ENCODE assay signal across 15 mouse cellular contexts in genomic region chr14:12296391-12296790, GRCm38 (mm10). TPM values are rescaled to one million over a fixed set of nuclear protein-coding genes. Genes with fewer than 3 reads are reported as not detected.
DNase-seq lines count a peak whose midpoint lies in the region; ATAC-seq lines count a peak whose summit lies in the region.
"Had no signal": no experiment of that assay in that cellular context is flagged by ENCODE, and none has a peak within 500 bp of the region (broad histone marks: within the 10 kb centered on the region; RNA-seq: fewer than 3 reads in every experiment).

No protein-coding gene starts in this region.

- DNase-seq in cerebellum, adult 11-12 months = peak; percentile 19
- DNase-seq in cerebellum, postnatal 4 days (ENCODE audit: low spot score in 2 of 2) = no peak
- DNase-seq in layer of hippocampus, postnatal 25 days (ENCODE audit: extremely low spot score in 1 of 2, low spot score in 1 of 2) = peak; percentile 20 to 39
- DNase-seq in right cerebral cortex, postnatal 25 days = peak; percentile 79
- no peak for DNase-seq in heart, postnatal 4 days
- no peak for DNase-seq in adipocyte (ENCODE audit: low spot score)
- DNase-seq: heart, adult 18-20 months; lung, postnatal 36 days; retina, postnatal 1 day had no signal

- peak; percentile 94 for ATAC-seq in frontal cortex, adult (ENCODE audit: low TSS enrichment)
- ATAC-seq in activated CD4-positive, CD25-positive, alpha-beta regulatory T cell, adult 4 months = no peak

RNA-seq across cellular contexts. Expression of gene 3830406C13Rik, which starts 12.4 kb away (rescaled TPM):
- total RNA-seq in layer of hippocampus, postnatal 25 days (2021) = 10 to 100 TPM; 30.3 to 30.7 TPM
- total RNA-seq in heart, postnatal 4 days (2021) = 10 to 100 TPM; 21.8 to 22.4 TPM
- 100 to 1,000 TPM; 102 to 119 TPM for polyA plus RNA-seq in activated CD4-positive, CD25-positive, alpha-beta regulatory T cell, adult 4 months (2017; shearing (Covaris generic))

RNA-seq across cellular contexts. Expression of gene Gm49355, which starts 12.6 kb away (rescaled TPM):
- under 1 TPM; 0.15 to 0.42 TPM for total RNA-seq in layer of hippocampus, postnatal 25 days (2021)
- under 1 TPM; 0.14 to 0.19 TPM for total RNA-seq in heart, postnatal 4 days (2021)
- under 1 TPM in 1 of 2 experiments, not detected in 1; 0.28 TPM for polyA plus RNA-seq in activated CD4-positive, CD25-positive, alpha-beta regulatory T cell, adult 4 months (2017; shearing (Covaris generic))
- total RNA-seq: ES-E14 had no signal
- polyA plus RNA-seq: liver, adult 2 months had no signal

RNA-seq across cellular contexts. Expression of gene Fezf2, which starts 51.6 kb away (rescaled TPM):
- 10 to 100 TPM; 41.7 to 42.4 TPM for total RNA-seq in layer of hippocampus, postnatal 25 days (2021)
- total RNA-seq in heart, postnatal 4 days (2021) = not detected
- under 1 TPM in 1 of 2 experiments, not detected in 1; 0.15 TPM for polyA plus RNA-seq in activated CD4-positive, CD25-positive, alpha-beta regulatory T cell, adult 4 months (2017; shearing (Covaris generic))
- total RNA-seq: ES-E14; heart, adult 18-20 months; liver, adult 2 months had no signal
- polyA plus RNA-seq: kidney, postnatal 0 days; liver, adult 2 months; stomach, embryonic 16.5 days had no signal

Comparison
In these comparisons a context has a peak if more than half of its experiments do, and no peak if none do; other contexts are left out.
1. DNase-seq: peak in cerebellum, adult 11-12 months (single experiment), layer of hippocampus, postnatal 25 days (2 of 2) and right cerebral cortex, postnatal 25 days (single experiment); none in cerebellum, postnatal 4 days (0 of 2), heart, postnatal 4 days (single experiment) and adipocyte (single experiment).
2. RNA of gene Fezf2, which starts 51.6 kb away (total RNA-seq): 41.7 to 42.4 TPM in layer of hippocampus, postnatal 25 days; not detected in heart, postnatal 4 days; every median in the first group is over 10 times any median in the second.